ENCODE assay signal across 9 mouse cellular contexts in the genomic region with DNA sequence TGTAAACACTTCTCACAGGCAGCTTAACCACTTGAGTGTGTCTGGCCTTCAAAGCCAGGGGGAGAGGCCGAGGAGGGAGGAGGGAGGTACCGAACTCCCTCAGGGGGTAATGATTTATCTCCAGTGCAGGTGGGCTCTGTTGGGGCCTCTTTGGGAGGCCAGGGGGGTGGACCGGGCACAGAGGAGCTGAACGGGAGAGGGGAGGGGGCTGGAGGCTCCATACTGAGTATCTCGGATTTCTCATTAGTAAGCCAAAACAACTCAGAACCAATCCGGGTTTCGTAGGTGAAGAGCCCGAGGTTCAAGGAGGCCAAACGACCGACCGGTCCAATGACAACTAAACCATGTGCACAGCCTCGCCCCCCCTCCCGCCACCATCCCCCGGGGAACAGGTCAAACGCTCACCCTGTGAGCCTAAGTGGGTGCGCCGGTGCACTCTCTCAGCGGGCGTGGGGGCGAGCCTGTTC. TPM values are rescaled to one million over a fixed set of nuclear protein-coding genes. Genes with fewer than 3 reads are reported as not detected.
DNase-seq lines count a peak whose midpoint lies in the region; ATAC-seq and TF ChIP-seq lines count a peak whose summit lies in the region.
"Had no signal": no experiment of that assay in that cellular context is flagged by ENCODE, and none has a peak within 500 bp of the region (broad histone marks: within the 10 kb centered on the region; RNA-seq: fewer than 3 reads in every experiment).

No protein-coding gene starts in this region.

- peak overlapping the region; percentile 61 for H3K27ac ChIP-seq in kidney, embryonic 16.5 days (ENCODE audit: low read length)
- no peak overlapping the region for H3K27ac ChIP-seq in kidney, adult 2 months (ENCODE audit: insufficient read depth, low read depth, low read length)
- peak overlapping the region; percentile 70 for H3K27ac ChIP-seq in embryonic facial prominence, embryonic 10.5 days (replicated peaks)
- no peak overlapping the region for H3K27ac ChIP-seq in intestine, embryonic 14.5 days (ENCODE audit: low read depth)
- no peak overlapping the region for H3K27ac ChIP-seq in midbrain, postnatal 0 days (ENCODE audit: low read depth, low read length)
- H3K27ac ChIP-seq: gastrocnemius, adult 2 months had no signal

- TF ChIP-seq CTCF in kidney, adult 2 months (conservative IDR thresholded peaks at IDR 0.05; ENCODE audit: insufficient read depth, insufficient read length, low read depth, low read length) = no peak
- TF ChIP-seq CTCF in midbrain, postnatal 0 days (IDR thresholded peaks at IDR 0.05) = no peak

- H3K36me3 ChIP-seq in kidney, embryonic 16.5 days (ENCODE audit: insufficient read depth, low read length) = no peaks in the 10 kb centered on the region
- no peaks in the 10 kb centered on the region for H3K36me3 ChIP-seq in kidney, adult 2 months (ENCODE audit: control insufficient read depth, insufficient read depth, low read length)
- H3K36me3 ChIP-seq in embryonic facial prominence, embryonic 10.5 days (replicated peaks) = no peaks in the 10 kb centered on the region
- no peaks in the 10 kb centered on the region for H3K36me3 ChIP-seq in intestine, embryonic 14.5 days (ENCODE audit: control insufficient read depth, insufficient read depth, low read length)
- no peaks in the 10 kb centered on the region for H3K36me3 ChIP-seq in midbrain, postnatal 0 days (ENCODE audit: insufficient read depth, low read length)

- peak overlapping the region; percentile 18 for H3K4me3 ChIP-seq in kidney, embryonic 16.5 days (ENCODE audit: low read length)
- no peak overlapping the region for H3K4me3 ChIP-seq in kidney, adult 2 months (ENCODE audit: insufficient read depth, low read depth, low read length)
- peak overlapping the region; percentile 49 for H3K4me3 ChIP-seq in embryonic facial prominence, embryonic 10.5 days
- no peak overlapping the region for H3K4me3 ChIP-seq in intestine, embryonic 14.5 days (ENCODE audit: low read depth, low read length)
- H3K4me3 ChIP-seq in midbrain, postnatal 0 days (ENCODE audit: low read depth, low read length) = no peak overlapping the region
- H3K4me3 ChIP-seq: gastrocnemius, adult 2 months had no signal

- peaks cover 60% of the 10 kb centered on the region for H3K4me1 ChIP-seq in kidney, embryonic 16.5 days (ENCODE audit: insufficient read depth, low read length)
- no peaks in the 10 kb centered on the region for H3K4me1 ChIP-seq in kidney, adult 2 months (ENCODE audit: control insufficient read depth, insufficient read depth, low read length)
- peaks cover 70% of the 10 kb centered on the region for H3K4me1 ChIP-seq in embryonic facial prominence, embryonic 10.5 days
- peaks cover 39% of the 10 kb centered on the region for H3K4me1 ChIP-seq in intestine, embryonic 14.5 days (replicated peaks; ENCODE audit: control insufficient read depth, insufficient read depth, low read length)
- H3K4me1 ChIP-seq in midbrain, postnatal 0 days (ENCODE audit: insufficient read depth, low read length) = no peaks in the 10 kb centered on the region

- TF ChIP-seq POLR2A in kidney, adult 2 months (IDR thresholded peaks at IDR 0.05; ENCODE audit: low read depth, low read length) = no peak

- peak overlapping the region; percentile 42 for H3K4me2 ChIP-seq in kidney, embryonic 16.5 days (replicated peaks; ENCODE audit: low read depth, low read length)
- H3K4me2 ChIP-seq in intestine, embryonic 14.5 days (ENCODE audit: low read length) = peak overlapping the region; percentile 17
- no peak overlapping the region for H3K4me2 ChIP-seq in midbrain, postnatal 0 days (ENCODE audit: low read depth, low read length, poor library complexity, severe bottlenecking)

- peaks cover 64% of the 10 kb centered on the region for H3K27me3 ChIP-seq in kidney, embryonic 16.5 days (ENCODE audit: insufficient read depth, low read length)
- 0 out of 2 replicates have a peak, but pooled peaks cover 1% of the 10 kb centered on the region for H3K27me3 ChIP-seq in kidney, adult 2 months (replicated peaks; ENCODE audit: control insufficient read depth, insufficient read depth, low read length)
- H3K27me3 ChIP-seq in embryonic facial prominence, embryonic 10.5 days (replicated peaks; ENCODE audit: low read depth, poor library complexity, severe bottlenecking) = peaks cover 86% of the 10 kb centered on the region
- H3K27me3 ChIP-seq in intestine, embryonic 14.5 days (replicated peaks; ENCODE audit: control insufficient read depth, insufficient read depth, low read length) = peaks cover 50% of the 10 kb centered on the region
- H3K27me3 ChIP-seq in midbrain, postnatal 0 days (ENCODE audit: insufficient read depth, low read length) = peaks cover 52% of the 10 kb centered on the region

- no peaks in the 10 kb centered on the region for H3K9me3 ChIP-seq in kidney, embryonic 16.5 days (ENCODE audit: low read length)
- no peaks in the 10 kb centered on the region for H3K9me3 ChIP-seq in embryonic facial prominence, embryonic 10.5 days
- H3K9me3 ChIP-seq in intestine, embryonic 14.5 days (ENCODE audit: control insufficient read depth, low read length) = no peaks in the 10 kb centered on the region
- H3K9me3 ChIP-seq in midbrain, postnatal 0 days (ENCODE audit: low read length) = no peaks in the 10 kb centered on the region

- WGBS in kidney, embryonic 16.5 days = under 1% methylated on average over 20 of the region's 20 CpGs
- 9% methylated on average over 20 of the region's 20 CpGs for WGBS in kidney, adult 2 months
- WGBS in embryonic facial prominence, embryonic 10.5 days = 1% methylated on average over 20 of the region's 20 CpGs
- 3% methylated on average over 20 of the region's 20 CpGs for WGBS in intestine, embryonic 14.5 days
- 4% methylated on average over 20 of the region's 20 CpGs for WGBS in midbrain, postnatal 0 days

- peak; percentile 79 for ATAC-seq in kidney, embryonic 16.5 days (ENCODE audit: low FRiP score, low TSS enrichment)
- peak; percentile 65 for ATAC-seq in intestine, embryonic 14.5 days (replicated peaks; ENCODE audit: low FRiP score, low TSS enrichment, low read depth)
- no peak for ATAC-seq in midbrain, postnatal 0 days (ENCODE audit: low FRiP score)
- no peak for ATAC-seq in activated CD4-positive, CD25-positive, alpha-beta regulatory T cell, adult 4 months

- DNase-seq in kidney, adult 2 months = no peak
- peak; percentile 67 for DNase-seq in embryonic facial prominence, embryonic 10.5 days (ENCODE audit: low spot score)
- DNase-seq in intestine, embryonic 14.5 days (ENCODE audit: low spot score) = peak; percentile 72
- DNase-seq in midbrain, postnatal 0 days (ENCODE audit: low spot score) = no peak
- DNase-seq in gastrocnemius, postnatal 10 days = no peak
- no peak for DNase-seq in cerebellum, adult 9-10 months
- DNase-seq: gastrocnemius, adult 2 months had no signal

- H3K9ac ChIP-seq in kidney, embryonic 16.5 days (replicated peaks; ENCODE audit: low read length) = 0 out of 2 replicates have a peak overlapping the region, but pooled peaks have one; percentile 20
- H3K9ac ChIP-seq in intestine, embryonic 14.5 days (ENCODE audit: low read length) = no peak overlapping the region
- 0 out of 2 replicates have a peak overlapping the region, but pooled peaks have one; percentile 19 for H3K9ac ChIP-seq in midbrain, postnatal 0 days (replicated peaks; ENCODE audit: low read length, poor library complexity, severe bottlenecking)

RNA-seq across cellular contexts. Expression of a gene that starts 3.6 kb away (rescaled TPM):
- 25.1 and 31.1 TPM in 2 replicates for polyA plus RNA-seq in kidney, embryonic 16.5 days (2015; fragmentation: Nextera tagmentation; extraction: Ambion mirVana)
- polyA plus RNA-seq in kidney, adult 2 months (2012; rRNA removed) = 2.0 and 2.5 TPM in 2 replicates
- 8.2 TPM in 2 replicates for polyA plus RNA-seq in embryonic facial prominence, embryonic 10.5 days (2016; fragmentation: Nextera tagmentation; extraction: Ambion mirVana)
- polyA plus RNA-seq in intestine, embryonic 14.5 days (2014; fragmentation: Nextera tagmentation; extraction: Ambion mirVana) = 13.9 and 14.6 TPM in 2 replicates
- total RNA-seq in midbrain, postnatal 0 days (2014; rRNA removed) = 2.5 and 3.0 TPM in 2 replicates
- 1.2 and 1.8 TPM in 2 replicates for polyA plus RNA-seq in midbrain, postnatal 0 days (2015; fragmentation: Nextera tagmentation; extraction: Ambion mirVana)
- polyA plus RNA-seq in activated CD4-positive, CD25-positive, alpha-beta regulatory T cell, adult 4 months (2017; shearing (Covaris generic)) = not detected
- under 1 TPM; 0.47 to 0.65 TPM for total RNA-seq in gastrocnemius, postnatal 10 days (2021)

RNA-seq across cellular contexts. Expression of a gene that starts 26.6 kb away (rescaled TPM):
- 80.7 and 82.7 TPM in 2 replicates for polyA plus RNA-seq in kidney, embryonic 16.5 days (2015; fragmentation: Nextera tagmentation; extraction: Ambion mirVana)
- 14.3 TPM in 2 replicates for polyA plus RNA-seq in kidney, adult 2 months (2012; rRNA removed)
- polyA plus RNA-seq in embryonic facial prominence, embryonic 10.5 days (2016; fragmentation: Nextera tagmentation; extraction: Ambion mirVana) = 93.7 and 101 TPM in 2 replicates
- polyA plus RNA-seq in intestine, embryonic 14.5 days (2014; fragmentation: Nextera tagmentation; extraction: Ambion mirVana) = 76.2 and 96.4 TPM in 2 replicates
- 51.8 and 57.3 TPM in 2 replicates for total RNA-seq in midbrain, postnatal 0 days (2014; rRNA removed)
- polyA plus RNA-seq in midbrain, postnatal 0 days (2015; fragmentation: Nextera tagmentation; extraction: Ambion mirVana) = 72.5 and 77.5 TPM in 2 replicates
- 10 to 100 TPM; 60.7 to 68.3 TPM for polyA plus RNA-seq in activated CD4-positive, CD25-positive, alpha-beta regulatory T cell, adult 4 months (2017; shearing (Covaris generic))
- 10 to 100 TPM; 38.2 to 42.6 TPM for total RNA-seq in gastrocnemius, postnatal 10 days (2021)

RNA-seq across cellular contexts. Expression of a gene that starts 50.7 kb away (rescaled TPM):
- 149 and 164 TPM in 2 replicates for polyA plus RNA-seq in kidney, embryonic 16.5 days (2015; fragmentation: Nextera tagmentation; extraction: Ambion mirVana)
- 1.4 and 1.5 TPM in 2 replicates for polyA plus RNA-seq in kidney, adult 2 months (2012; rRNA removed)
- polyA plus RNA-seq in embryonic facial prominence, embryonic 10.5 days (2016; fragmentation: Nextera tagmentation; extraction: Ambion mirVana) = 230 and 239 TPM in 2 replicates
- 138 TPM in 2 replicates for polyA plus RNA-seq in intestine, embryonic 14.5 days (2014; fragmentation: Nextera tagmentation; extraction: Ambion mirVana)
- 3.0 and 6.3 TPM in 2 replicates for total RNA-seq in midbrain, postnatal 0 days (2014; rRNA removed)
- polyA plus RNA-seq in midbrain, postnatal 0 days (2015; fragmentation: Nextera tagmentation; extraction: Ambion mirVana) = 10.3 and 14.8 TPM in 2 replicates
- 10 to 100 TPM; 43.8 to 61.4 TPM for polyA plus RNA-seq in activated CD4-positive, CD25-positive, alpha-beta regulatory T cell, adult 4 months (2017; shearing (Covaris generic))
- 1 to 10 TPM; 7.1 to 9.0 TPM for total RNA-seq in gastrocnemius, postnatal 10 days (2021)

RNA-seq across cellular contexts. Expression of a gene that starts 53.0 kb away (rescaled TPM):
- 12.7 and 13.8 TPM in 2 replicates for polyA plus RNA-seq in kidney, embryonic 16.5 days (2015; fragmentation: Nextera tagmentation; extraction: Ambion mirVana)
- polyA plus RNA-seq in kidney, adult 2 months (2012; rRNA removed) = 7.7 and 8.1 TPM in 2 replicates
- 17.6 and 18.0 TPM in 2 replicates for polyA plus RNA-seq in embryonic facial prominence, embryonic 10.5 days (2016; fragmentation: Nextera tagmentation; extraction: Ambion mirVana)
- 4.4 and 4.8 TPM in 2 replicates for polyA plus RNA-seq in intestine, embryonic 14.5 days (2014; fragmentation: Nextera tagmentation; extraction: Ambion mirVana)
- total RNA-seq in midbrain, postnatal 0 days (2014; rRNA removed) = 15.6 and 21.7 TPM in 2 replicates
- 8.9 and 9.3 TPM in 2 replicates for polyA plus RNA-seq in midbrain, postnatal 0 days (2015; fragmentation: Nextera tagmentation; extraction: Ambion mirVana)
- 1 to 10 TPM; 6.9 to 8.9 TPM for polyA plus RNA-seq in activated CD4-positive, CD25-positive, alpha-beta regulatory T cell, adult 4 months (2017; shearing (Covaris generic))
- total RNA-seq in gastrocnemius, postnatal 10 days (2021) = 1 to 10 TPM; 7.9 to 9.2 TPM

Comparison
In these comparisons a context has a peak if more than half of its experiments do, and no peak if none do; other contexts are left out.
1. H3K27ac ChIP-seq: peak in kidney, embryonic 16.5 days (single experiment) and embryonic facial prominence, embryonic 10.5 days (single experiment); none in kidney, adult 2 months (single experiment), intestine, embryonic 14.5 days (single experiment) and midbrain, postnatal 0 days (single experiment).
2. H3K4me3 ChIP-seq: peak in kidney, embryonic 16.5 days (single experiment) and embryonic facial prominence, embryonic 10.5 days (single experiment); none in kidney, adult 2 months (single experiment), intestine, embryonic 14.5 days (single experiment) and midbrain, postnatal 0 days (single experiment).
3. ATAC-seq: peak in kidney, embryonic 16.5 days (single experiment) and intestine, embryonic 14.5 days (single experiment); none in midbrain, postnatal 0 days (single experiment) and activated CD4-positive, CD25-positive, alpha-beta regulatory T cell, adult 4 months (single experiment).
4. DNase-seq: peak in embryonic facial prominence, embryonic 10.5 days (single experiment) and intestine, embryonic 14.5 days (single experiment); none in kidney, adult 2 months (single experiment), midbrain, postnatal 0 days (single experiment), gastrocnemius, postnatal 10 days (single experiment) and cerebellum, adult 9-10 months (single experiment).